Mouse (Mus musculus) C2C12 (cell line): ENCODE measurements around the gene Camta1.

Experiments
- CTCF ChIP-seq: IDR thresholded peaks from one replicate; pipeline ENCODE4 v1.5.1; 2011; ENCODE audit not compliant: control insufficient read depth, insufficient read depth, insufficient read length
- FOSL1 ChIP-seq: IDR thresholded peaks from one replicate; pipeline ENCODE4 v1.8.0; 2011; ENCODE audit warnings: mild to moderate bottlenecking, low read length; ENCODE audit not compliant: poor library complexity, insufficient read depth, severe bottlenecking
- MAX ChIP-seq: IDR thresholded peaks from one replicate; pipeline ENCODE4 v1.6.1; 2011; ENCODE audit warnings: mild to moderate bottlenecking, control low read depth
- MYOG ChIP-seq: IDR thresholded peaks from one replicate; pipeline ENCODE4 v1.6.1; 2011; ENCODE audit not compliant: control insufficient read depth, insufficient read length; ENCODE audit errors: extremely low read depth
- USF1 ChIP-seq: IDR thresholded peaks from one replicate; pipeline ENCODE4 v1.6.1; 2011; ENCODE audit warnings: low read depth, mild to moderate bottlenecking, control low read depth, moderate library complexity

- TF ChIP-seq CTCF (no peak), USF1 (no peak), MAX (no peak), MYOG (no peak), FOSL1 (no peak)
Measured at GRCm38 (mm10) chr4:151805685-151806084, 56.0 kb downstream of the Camta1 start.
